Mouse (Mus musculus): Measurements from ENCODE around the gene Negr1.

Negr1 gene

DNA sequence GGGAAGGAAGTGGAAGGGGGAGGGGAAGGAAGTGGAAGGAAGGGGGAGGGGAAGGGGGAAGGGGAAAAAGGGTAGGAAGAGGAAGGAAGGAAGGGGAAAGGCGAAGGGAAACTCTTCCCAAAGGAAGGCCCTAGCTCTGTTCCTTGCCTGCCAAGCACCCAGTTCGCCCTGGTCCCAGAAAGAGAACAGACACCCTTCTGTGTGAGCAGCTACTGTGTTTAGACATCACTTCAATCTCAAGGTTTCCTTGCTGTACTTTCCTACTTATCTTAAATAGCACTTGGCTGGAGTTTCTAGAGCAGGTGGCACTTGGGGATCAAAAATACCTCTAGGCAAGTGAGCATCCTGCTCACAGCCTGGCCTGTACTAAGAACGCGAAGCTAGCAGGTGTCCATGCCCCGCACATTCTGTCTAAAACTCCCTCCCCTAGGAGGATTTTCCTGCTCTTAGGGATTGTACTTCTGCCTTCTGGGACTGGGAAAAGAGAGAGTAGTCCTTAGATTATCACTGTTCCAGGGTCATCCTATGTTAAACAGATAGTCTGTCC lies 128.5 kb downstream of the Negr1 start:
- DNase-seq (ENCODE audit: low spot score), result no peak

DNA sequence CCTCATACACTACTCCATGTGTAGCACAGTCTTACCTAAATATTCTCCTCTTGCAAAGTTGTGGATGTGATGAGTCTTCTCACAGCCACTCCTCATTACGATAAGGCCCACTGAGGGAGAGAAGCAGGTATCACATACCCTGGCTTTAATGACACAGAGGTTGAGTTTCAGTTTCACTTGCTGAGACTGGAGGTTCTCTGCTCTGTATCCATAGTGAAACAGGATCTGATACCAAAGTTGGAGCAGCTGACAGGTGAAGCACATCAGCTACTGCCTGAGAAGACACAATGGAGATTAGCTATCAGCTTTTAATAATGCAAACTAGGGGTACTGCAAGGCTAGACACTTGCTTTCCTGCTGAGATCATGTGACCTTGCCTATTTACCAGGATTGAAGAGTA lies 137.1 kb downstream of the Negr1 start:
- DNase-seq (ENCODE audit: low spot score), result no peak

DNA sequence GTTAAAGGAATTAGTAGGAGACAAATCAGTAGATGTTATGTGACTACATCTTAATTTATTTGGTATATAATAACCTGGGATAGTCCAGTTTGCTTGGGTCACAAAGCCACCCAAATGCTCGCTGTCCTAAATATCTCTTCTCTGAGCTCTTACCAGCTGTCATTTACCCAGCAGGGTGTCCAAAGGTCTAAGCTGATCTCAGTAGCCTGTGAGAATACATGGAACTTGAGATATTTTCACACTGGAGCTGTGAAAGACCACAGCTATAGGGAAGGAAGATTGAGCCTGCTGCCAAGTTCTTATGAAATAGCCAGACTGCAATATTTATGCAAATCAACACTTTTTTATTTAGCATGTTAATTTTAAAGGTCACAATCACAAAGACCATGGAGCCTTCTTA lies 141.6 kb downstream of the Negr1 start:
- DNase-seq (ENCODE audit: low spot score), result no peak

DNA sequence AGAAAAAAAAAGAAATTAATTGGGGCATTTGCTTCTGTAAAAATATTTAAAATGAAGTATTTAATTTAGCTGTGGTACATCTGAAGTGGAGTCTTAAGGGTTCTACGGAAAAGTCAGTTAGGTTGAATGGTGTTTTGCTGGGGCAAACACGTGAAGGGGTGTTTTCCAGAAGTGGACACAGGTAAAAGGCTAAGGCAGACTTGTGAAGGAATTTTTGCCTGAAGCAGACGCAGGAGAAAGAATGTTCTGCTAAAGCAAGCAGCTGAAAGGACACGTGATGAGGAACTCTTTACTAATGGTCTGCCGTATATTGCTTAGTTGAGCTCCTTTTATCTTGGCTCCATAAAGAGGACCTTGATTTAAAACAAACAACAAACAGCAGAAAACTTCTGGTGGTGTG lies 148.6 kb downstream of the Negr1 start:
- no peak for DNase-seq (ENCODE audit: low spot score)

DNA sequence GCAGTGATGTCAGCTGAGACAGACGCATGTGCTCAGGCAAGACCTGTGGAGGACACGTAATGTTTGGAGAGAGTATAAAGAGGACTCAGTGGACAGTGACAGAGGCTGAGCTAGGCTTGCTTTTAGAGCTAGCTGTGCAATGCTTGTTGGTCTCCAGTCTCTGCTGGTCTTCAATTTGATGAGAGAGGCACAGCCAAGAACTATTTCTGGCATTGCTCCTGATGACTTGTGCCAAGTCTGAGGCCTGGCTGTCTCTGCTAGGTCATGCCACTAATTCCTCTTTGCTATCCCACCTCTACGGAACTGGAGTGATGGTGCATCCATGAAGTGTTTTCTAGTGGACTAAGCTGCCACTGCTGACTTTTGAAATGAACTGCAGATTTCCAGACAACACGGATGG lies 149.1 kb downstream of the Negr1 start:
- DNase-seq (ENCODE audit: low spot score), result no peak

DNA sequence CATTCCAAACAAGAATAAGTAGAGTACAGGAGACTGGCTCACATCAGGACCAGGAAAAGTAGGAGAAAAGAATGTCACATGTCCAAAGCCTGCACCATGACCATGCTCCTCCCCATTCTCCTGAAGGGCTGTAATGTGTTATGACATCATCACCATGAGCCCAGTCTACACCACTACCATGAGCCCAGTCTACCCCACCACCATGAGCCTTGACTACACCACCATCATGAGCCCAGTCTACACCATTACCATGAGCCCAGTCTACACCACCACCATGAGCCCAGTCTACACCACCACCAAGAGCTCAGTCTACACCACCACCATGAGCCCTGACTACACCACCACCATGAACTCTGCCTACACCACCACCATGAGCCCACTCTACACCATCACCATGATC lies 174.7 kb downstream of the Negr1 start:
- no peak for DNase-seq (ENCODE audit: low spot score)

DNA sequence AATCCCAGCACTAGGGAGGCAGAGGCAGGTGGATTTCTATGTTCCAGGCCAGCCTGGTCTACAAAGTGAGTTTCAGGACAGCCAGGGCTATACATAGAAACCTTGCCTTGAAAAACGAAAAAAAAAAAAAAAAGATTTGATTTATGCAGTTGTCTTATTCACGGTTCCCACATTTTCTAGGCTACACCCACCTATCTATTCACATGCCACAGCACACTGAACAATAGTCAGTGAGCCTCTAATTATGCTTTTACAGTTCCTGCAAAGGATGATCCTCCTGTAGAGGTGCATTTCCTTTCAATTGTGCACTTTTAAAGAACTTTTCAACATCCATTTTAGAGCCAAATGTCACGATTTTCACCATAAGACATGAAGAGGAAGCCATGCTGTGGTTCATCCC lies 177.9 kb downstream of the Negr1 start:
- no peak for DNase-seq (ENCODE audit: low spot score)

DNA sequence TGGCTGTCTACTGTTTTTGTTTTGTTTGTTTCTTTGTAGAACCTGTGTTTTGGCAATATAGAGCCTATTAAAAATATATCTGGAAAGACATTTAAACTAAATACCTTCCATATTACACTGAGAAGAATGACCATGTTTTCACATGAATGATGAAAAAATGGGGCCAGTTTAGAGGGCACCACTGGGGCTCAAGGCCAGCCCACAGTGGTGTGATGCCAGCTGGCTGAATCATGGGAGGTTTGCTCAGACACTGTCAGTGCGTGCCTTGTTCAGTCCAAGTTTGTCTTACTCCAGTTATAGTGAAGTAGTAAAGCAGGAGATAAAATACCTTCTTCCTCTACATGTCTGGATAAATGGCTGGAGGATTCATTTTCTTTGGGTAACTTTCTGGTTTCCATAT lies 181.7 kb downstream of the Negr1 start:
- DNase-seq (ENCODE audit: low spot score), result no peak

DNA sequence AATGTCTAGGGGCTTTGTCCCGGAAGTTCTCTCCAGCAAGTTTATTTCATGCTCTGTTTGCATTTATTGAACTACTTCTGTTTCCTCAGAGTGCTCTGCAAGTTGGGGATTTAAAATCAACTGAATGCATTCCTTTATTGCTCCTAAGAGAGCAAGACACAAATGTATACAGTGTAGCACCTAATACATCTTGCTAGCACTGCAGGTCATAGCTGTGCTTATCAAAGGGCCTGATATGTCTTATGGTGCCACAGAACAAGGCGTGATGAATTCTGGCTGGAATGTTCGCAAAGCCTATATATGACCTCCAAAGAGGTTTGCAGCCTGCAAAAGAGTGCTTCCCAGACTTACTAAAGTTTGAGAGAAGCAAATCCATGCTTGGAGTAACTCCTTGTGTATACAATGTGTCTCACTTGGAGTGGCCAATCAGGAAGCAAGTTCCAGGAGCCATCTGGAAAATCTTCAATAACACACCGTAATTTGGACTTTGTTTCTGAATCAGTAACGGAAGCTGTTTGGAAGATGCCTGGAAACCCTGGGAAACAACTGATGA lies 183.7 kb downstream of the Negr1 start:
- no peak for DNase-seq (ENCODE audit: low spot score)

DNA sequence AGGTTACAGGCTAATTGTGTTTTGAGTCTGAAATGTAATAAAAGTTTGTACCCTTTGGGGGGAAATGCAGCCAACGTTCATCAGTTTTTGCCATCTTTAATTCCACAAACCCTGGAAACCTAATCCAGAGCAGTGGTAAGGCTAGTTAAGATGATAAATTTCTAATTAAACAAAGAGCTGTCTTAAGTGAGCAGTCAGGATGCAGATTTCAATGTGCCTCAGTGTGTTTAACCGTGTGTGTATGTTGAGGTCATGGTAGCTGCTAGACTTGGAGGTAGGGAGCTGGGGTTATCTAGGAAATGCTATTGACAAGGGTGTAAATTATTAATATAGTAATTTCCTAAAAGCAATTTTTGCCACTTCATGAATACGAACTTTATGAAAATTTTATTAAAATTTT lies 185.9 kb downstream of the Negr1 start:
- DNase-seq (ENCODE audit: low spot score), result no peak

DNA sequence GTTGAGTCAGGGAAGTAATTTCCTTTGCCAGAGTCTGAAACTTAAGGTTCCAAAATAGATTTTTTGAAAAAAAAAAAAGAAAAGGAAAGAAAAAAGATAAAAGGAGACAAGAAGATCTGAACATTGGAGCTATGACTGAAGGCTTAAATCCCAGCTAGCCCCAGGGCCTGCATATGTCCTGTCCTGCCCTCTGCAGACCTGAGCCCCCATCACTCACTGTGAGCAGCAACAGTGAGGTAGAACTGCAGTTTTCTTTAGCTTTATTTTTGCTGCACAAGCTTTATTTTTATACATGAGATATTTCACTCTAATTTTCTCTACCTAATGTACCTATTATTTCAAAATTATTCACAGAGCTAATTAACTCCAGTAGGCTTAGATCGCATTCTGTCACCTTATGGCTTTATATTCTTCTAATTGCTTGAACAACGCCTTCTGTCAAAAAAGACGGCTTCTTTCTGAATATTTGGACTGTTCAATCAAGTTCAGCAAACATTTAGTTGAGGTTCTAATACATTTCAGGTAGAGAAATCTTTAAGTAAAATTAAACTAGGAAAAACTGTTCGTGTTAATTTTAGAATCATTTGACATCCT lies 192.3 kb downstream of the Negr1 start:
- DNase-seq (ENCODE audit: low spot score), result no peak

DNA sequence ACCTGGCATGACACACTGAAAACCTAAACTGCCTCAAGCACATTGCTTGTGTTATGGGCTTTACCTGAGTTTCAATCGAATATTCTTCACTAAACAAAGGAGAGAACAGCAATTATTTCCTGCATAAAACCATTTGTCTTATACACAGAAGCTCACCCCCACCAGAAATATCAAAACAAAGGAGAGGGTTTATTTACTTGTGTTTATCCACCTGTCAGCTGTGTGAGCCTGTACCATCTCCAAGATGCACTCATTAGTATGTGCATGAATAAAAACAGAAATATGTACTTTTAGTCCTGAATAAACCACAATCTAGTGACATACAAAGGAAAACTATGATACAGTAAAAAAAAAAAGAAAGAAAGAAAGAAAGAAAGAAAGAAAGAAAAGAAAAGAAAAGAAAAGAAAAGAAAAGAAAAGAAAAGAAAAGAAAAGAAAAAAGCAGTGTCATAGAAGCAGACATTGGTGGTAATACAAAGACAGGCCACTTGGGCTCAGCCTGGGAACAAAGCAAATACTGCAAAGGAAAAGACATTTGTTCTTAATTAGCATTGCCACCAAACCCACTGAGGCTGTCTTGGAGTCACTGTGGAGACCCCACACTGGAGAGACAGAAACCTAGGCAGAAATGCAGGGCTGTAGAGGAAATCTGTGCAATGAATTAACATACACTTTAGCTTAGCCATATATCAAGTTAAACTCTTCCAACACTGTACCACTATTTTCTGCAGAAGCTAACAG lies 193.4 kb downstream of the Negr1 start:
- peak; percentile 53 for DNase-seq (ENCODE audit: low spot score)

DNA sequence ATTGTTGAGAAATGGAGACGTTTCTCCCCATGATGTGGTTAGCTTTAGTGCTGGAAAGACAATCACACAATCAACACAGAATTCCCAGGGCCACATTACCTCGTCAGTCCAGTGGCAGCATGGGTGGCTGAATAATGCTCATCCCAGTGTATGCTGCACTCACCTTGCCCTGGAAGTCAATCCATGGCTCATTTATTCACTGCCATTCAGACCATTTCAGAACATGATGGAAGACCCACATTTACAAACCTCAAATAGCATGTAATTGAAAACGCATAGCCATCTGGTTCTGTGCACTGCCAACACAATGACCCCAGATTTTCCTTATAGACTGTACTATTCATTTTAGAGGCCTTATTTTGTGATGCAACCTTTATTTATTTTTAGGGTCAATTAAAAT lies 203.4 kb downstream of the Negr1 start:
- no peak for DNase-seq (ENCODE audit: low spot score)

DNA sequence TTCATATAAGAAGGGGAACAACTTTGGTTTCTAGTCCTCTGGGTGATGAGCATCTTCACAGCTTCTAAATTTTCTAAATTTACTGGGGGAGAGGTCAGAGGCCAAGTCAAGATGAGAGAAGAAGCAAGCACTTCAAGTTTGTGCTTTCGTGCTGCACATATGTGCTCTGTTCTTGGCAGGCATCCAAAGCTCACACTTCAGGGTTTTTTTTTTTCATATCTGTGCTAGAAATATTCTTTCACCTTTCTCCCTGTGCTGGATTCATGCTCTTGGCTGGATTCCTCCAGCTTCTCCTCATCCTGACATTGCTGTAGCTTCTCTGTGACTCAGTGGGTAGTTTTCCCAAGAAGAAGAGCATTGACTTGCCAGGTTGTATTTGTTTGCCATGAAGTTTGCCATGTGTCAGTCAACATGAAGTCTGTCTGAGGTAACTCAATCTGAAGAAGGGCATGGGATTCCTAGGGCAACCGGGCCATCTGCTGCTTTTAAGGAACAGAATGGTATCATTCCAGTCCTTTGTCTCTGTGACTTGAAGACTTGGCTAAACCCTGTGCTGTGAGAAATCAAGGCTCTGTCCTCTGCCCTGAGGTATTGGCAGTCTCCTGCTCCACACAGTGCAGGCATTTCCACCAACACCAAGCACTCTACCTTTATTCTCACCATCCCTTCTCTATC lies 204.7 kb downstream of the Negr1 start:
- no peak for DNase-seq (ENCODE audit: low spot score)

DNA sequence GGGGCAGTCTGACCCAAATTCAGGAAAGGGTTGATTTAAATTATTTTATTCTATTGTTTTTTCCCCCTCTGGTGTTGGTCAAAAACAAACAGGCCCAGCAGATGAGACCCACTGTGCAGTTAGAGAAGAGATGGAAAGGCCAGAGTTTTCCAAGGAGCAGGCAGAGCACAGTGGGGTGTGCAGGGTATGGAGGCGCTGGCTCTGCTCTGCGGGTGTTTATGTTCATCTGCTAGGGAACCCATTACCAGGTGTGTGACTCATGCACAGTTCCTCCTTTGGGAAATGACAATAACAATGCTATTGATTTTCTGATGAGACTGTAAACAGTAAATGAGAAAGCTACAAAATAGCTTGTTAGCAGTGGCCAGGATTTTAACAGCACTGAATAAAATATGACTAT lies 210.0 kb downstream of the Negr1 start:
- DNase-seq (ENCODE audit: low spot score), result no peak

DNA sequence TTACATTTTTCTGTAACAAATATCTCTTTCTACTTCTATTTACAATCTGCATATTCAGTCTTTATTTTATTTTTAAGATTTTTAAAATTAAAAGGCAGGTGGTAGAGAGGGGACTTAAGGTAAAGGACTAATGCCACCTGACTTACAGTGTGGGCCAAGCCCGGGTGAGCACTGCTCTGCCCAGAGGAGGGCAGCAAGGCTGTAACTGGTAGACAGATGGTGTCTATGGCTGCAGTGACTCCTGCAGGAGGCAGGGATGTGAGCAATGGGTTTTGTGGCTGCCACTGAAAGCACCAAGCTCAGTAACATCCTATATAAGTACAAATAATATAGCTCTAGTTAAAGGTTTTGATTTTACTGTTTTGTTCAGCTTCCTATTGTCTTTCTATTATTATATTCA lies 210.5 kb downstream of the Negr1 start:
- peak; percentile 15 for DNase-seq (ENCODE audit: low spot score)

DNA sequence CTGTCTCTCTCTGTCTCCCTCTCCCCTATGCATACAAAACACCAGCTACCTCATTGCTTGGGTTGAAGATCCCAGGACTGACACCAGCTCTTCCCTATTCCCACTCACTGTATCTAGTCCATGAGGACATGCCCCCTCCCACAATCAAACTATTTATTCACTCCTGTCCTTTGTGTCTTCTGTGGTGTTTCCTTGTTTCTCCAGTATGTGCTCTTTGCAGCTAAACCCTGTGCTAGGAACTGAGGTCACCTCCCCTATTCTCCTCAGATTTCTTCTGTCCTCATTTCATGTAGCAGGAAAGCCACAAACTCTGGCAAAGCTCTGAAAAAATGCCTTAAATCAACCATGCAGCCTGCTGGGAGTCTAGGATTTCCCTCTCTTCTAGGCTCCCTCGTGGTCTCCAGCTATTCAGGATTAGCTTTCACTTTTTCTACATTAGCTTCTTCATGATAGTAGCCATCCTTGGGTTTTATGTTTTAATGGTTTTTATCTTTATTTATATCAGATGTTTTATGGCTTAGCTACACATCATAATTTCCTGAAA lies 222.8 kb downstream of the Negr1 start:
- DNase-seq (ENCODE audit: low spot score), result no peak

DNA sequence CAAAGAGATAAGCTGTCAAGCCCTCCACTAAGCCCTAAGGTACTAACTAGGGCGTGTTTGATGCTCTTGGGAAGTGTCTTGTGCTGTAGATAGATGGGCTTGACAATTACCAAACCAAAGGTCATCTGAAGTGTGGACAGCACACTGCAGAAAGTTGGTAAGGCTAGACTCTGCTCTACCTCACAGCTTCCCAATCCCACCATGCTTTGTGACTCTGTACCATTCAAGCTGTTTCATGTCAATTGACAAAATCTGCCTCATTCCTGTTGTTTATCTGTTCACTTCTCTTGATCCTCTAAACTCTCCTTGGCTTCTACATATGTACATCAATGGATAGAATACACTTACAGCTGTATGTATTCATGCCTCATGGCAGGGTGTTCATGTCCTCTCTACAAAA lies 224.8 kb downstream of the Negr1 start:
- no peak for DNase-seq (ENCODE audit: low spot score)

DNA sequence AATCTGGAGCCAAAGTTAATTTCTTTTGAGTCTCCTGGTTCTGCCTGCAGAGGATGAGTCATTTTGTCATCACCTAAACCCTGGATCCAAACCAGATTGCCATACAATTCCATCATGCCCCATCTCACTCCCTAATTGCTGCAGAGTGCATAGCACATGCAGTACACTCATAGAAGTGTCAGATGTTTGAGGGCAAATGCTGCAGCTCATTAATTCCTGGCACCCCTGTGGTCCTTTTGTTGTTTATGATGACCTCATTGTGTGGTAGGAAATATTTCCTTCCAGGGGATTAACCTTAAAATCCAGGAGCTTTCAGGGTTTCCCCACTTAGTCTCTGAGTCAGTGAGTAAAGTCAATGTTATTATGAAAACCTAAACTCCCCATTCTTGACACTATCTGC lies 229.6 kb downstream of the Negr1 start:
- DNase-seq (ENCODE audit: low spot score), result no peak

DNA sequence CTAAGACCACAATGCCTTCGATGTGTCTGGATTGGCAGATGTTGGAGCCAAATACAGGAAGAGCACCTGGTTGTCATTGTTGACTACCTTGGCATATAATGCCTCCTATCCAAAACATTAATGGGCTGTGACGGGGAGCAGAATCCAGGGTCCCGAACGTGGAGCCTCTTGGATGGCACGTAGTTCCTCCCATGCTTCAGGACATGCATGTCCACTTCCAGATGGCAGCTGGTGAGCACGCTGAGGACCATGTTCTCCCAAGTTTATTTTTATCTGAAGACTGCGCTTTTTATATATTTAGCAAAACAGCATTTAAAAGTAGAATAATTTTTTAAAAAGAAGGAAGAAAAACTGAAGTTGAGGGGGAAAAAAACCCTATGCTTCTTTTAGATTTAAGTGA lies 231.1 kb downstream of the Negr1 start:
- DNase-seq (ENCODE audit: low spot score), result no peak

DNA sequence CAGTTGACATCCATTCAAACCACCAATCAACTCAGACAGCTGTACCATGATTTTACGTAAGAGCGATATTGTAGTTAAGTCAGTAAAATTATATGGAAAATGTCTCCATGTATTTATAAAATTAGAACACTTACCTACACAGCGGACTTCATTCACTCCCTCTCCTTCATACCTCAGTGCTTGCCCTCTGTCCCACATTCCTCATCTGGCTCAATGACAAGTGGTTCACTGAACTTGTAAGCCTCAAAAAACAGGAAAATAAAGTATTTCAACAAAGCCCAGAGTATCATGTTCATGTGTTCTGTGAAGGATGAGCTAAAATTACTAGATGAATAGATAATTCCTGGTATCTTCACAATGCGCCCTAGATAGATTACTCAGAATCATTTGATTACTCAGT lies 232.5 kb downstream of the Negr1 start:
- DNase-seq (ENCODE audit: low spot score), result no peak

DNA sequence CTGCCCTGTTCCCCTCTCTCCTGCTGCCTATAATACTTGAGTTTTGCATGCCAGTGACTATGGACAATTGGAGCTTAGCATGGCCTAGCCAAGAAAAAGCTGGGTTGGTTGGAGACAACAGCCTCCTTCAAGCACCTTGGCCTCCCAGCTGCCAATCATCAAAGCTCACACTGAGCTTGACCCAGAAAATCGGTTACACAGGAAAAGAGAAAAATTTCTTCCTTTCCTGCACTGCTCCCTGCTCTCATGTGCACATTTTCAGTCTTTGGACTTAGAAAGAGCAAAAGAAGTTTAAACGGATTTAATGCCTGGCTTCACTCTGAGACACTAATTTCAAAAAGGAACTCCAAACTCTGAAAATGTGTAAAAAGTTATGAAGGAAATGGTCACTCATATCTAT lies 233.0 kb downstream of the Negr1 start:
- DNase-seq (ENCODE audit: low spot score), result no peak

Data from embryo, embryonic 10 days (tissue).